Mouse (Mus musculus) ES-Bruce4 (cell line): ENCODE measurements around the gene Klhl7. TPM values are rescaled to one million over a fixed set of nuclear protein-coding genes. Genes with fewer than 3 reads are reported as not detected.

ENCODE experiments used
- H3K27ac ChIP-seq: 2 replicates; pipeline ENCODE4 v1.5.1; 2012; ENCODE audit warnings: low read length, inconsistent platforms; ENCODE audit not compliant: insufficient read depth
- H3K27me3 ChIP-seq: 2 replicates; pipeline ENCODE4 v1.6.1; 2012; ENCODE audit warnings: mild to moderate bottlenecking, low read length, inconsistent platforms; ENCODE audit not compliant: control insufficient read depth, poor library complexity, insufficient read depth, severe bottlenecking
- H3K36me3 ChIP-seq: 2 replicates; pipeline ENCODE4 v1.6.1; 2012; ENCODE audit warnings: inconsistent platforms, mild to moderate bottlenecking, low read length, moderate library complexity; ENCODE audit not compliant: control insufficient read depth, poor library complexity, insufficient read depth, severe bottlenecking
- H3K4me1 ChIP-seq: one replicate; pipeline ENCODE4 v1.8.1; 2011; ENCODE audit warnings: low read length; ENCODE audit not compliant: control insufficient read depth, insufficient read depth
- H3K4me3 ChIP-seq: 2 replicates; pipeline ENCODE4 v1.5.1; 2011; ENCODE audit warnings: low read depth, mild to moderate bottlenecking, low read length
- H3K9ac ChIP-seq: 2 replicates; pipeline ENCODE4 v1.6.1; 2012; ENCODE audit warnings: low read depth, mild to moderate bottlenecking, inconsistent platforms; ENCODE audit not compliant: poor library complexity, severe bottlenecking
- H3K9me3 ChIP-seq: replicated peaks from 2 replicates; pipeline ENCODE4 v1.6.1; 2012; ENCODE audit warnings: mild to moderate bottlenecking, low read length, inconsistent platforms; ENCODE audit not compliant: control insufficient read depth, poor library complexity, insufficient read depth, severe bottlenecking
- CTCF ChIP-seq: IDR thresholded peaks from one replicate; pipeline ENCODE4 v1.8.1; 2011; ENCODE audit warnings: low read depth, low read length
- EP300 ChIP-seq: IDR thresholded peaks from 2 replicates; pipeline ENCODE4 v1.6.1; 2011; ENCODE audit warnings: low read depth, low read length; ENCODE audit not compliant: insufficient read depth
- POLR2A ChIP-seq: IDR thresholded peaks from one replicate; pipeline ENCODE4 v1.8.1; 2011; ENCODE audit warnings: low read length; ENCODE audit not compliant: insufficient read depth
- polyA plus RNA-seq: library from polyadenylated mRNA; stranded (reverse); fragments of >200 nt; gene quantifications from 2 replicates; pipeline ENCODE4 v1.2.4, GENCODE M21; 2011; ENCODE audit warnings: low read depth; ENCODE audit not compliant: missing spikeins, insufficient read depth, insufficient read length

The Klhl7 gene
- polyA plus RNA-seq, 1 experiment, result 31.1 TPM

- Histone ChIP-seq H3K27ac (no peak overlapping the region), H3K4me3 (0 out of 2 replicates have a peak overlapping the region, but pooled peaks have one; percentile 18), H3K4me1 (peaks cover 1% of the 10 kb centered on the region), H3K27me3 (no peaks in the 10 kb centered on the region), H3K36me3 (peaks cover 4% of the 10 kb centered on the region; the same call in 1 of the 2 replicates), H3K9ac (no peak overlapping the region), H3K9me3 (no peaks in the 10 kb centered on the region; the same call in 1 of the 2 replicates)
- TF ChIP-seq EP300, result no peak
- TF ChIP-seq POLR2A, result no peak
- no peak for TF ChIP-seq CTCF
These were observed 83.6 kb downstream of the Klhl7 start for GRCm38 (mm10) chr5:24184011-24184410.

- Histone ChIP-seq H3K9ac (no peak overlapping the region), H3K4me3 (no peak overlapping the region)
- TF ChIP-seq CTCF (no peak), EP300 (no peak)
These were observed 88.1 kb downstream of the Klhl7 start for GRCm38 (mm10) chr5:24188476-24188875.

GRCm38 (mm10) chr5:24191821-24192220 is 91.4 kb downstream of the Klhl7 start:
- H3K4me1 ChIP-seq, result peaks cover 1% of the 10 kb centered on the region
- H3K4me3 ChIP-seq, result no peak overlapping the region
- H3K36me3 ChIP-seq, result no peaks in the 10 kb centered on the region
- no peaks in the 10 kb centered on the region for H3K27me3 ChIP-seq
- no peak overlapping the region for H3K27ac ChIP-seq
- no peak overlapping the region for H3K9ac ChIP-seq
- TF ChIP-seq CTCF (no peak), EP300 (no peak), POLR2A (no peak)
- H3K9me3 ChIP-seq, result peaks cover 2% of the 10 kb centered on the region

More at GRCm38 (mm10) chr5:24188476-24188875, 88.1 kb downstream of the Klhl7 start:
- Histone ChIP-seq H3K27me3 (no peaks in the 10 kb centered on the region), H3K9me3 (no peaks in the 10 kb centered on the region; the same call in 1 of the 2 replicates), H3K4me1 (peaks cover 1% of the 10 kb centered on the region), H3K36me3 (no peaks in the 10 kb centered on the region), H3K27ac (no peak overlapping the region)

GRCm38 (mm10) chr5:24201006-24201405 is 100.6 kb downstream of the Klhl7 start:
- no peak overlapping the region for H3K4me3 ChIP-seq
- H3K27ac ChIP-seq, result no peak overlapping the region
- no peaks in the 10 kb centered on the region for H3K9me3 ChIP-seq
- H3K27me3 ChIP-seq, result no peaks in the 10 kb centered on the region
- TF ChIP-seq EP300, result no peak
- no peak for TF ChIP-seq POLR2A
- no peak for TF ChIP-seq CTCF
- H3K9ac ChIP-seq, result no peak overlapping the region
- H3K36me3 ChIP-seq, result no peaks in the 10 kb centered on the region
- no peaks in the 10 kb centered on the region for H3K4me1 ChIP-seq

- H3K9me3 ChIP-seq, result no peaks in the 10 kb centered on the region
- H3K4me1 ChIP-seq, result no peaks in the 10 kb centered on the region
- TF ChIP-seq EP300, result no peak
- no peak for TF ChIP-seq CTCF
- no peak for TF ChIP-seq POLR2A
- no peak overlapping the region for H3K4me3 ChIP-seq
- H3K9ac ChIP-seq, result no peak overlapping the region
- no peak overlapping the region for H3K27ac ChIP-seq
- no peaks in the 10 kb centered on the region for H3K27me3 ChIP-seq
- no peaks in the 10 kb centered on the region for H3K36me3 ChIP-seq
These were observed 102.1 kb downstream of the Klhl7 start for GRCm38 (mm10) chr5:24202492-24202891.

- no peaks in the 10 kb centered on the region for H3K9me3 ChIP-seq
- TF ChIP-seq POLR2A, result no peak
- TF ChIP-seq EP300, result no peak
- TF ChIP-seq CTCF, result no peak
These were observed 102.9 kb downstream of the Klhl7 start for GRCm38 (mm10) chr5:24203266-24203665.

More at GRCm38 (mm10) chr5:24203266-24203665, 102.9 kb downstream of the Klhl7 start:
- Histone ChIP-seq H3K4me1 (no peaks in the 10 kb centered on the region), H3K4me3 (no peak overlapping the region), H3K27ac (no peak overlapping the region), H3K27me3 (no peaks in the 10 kb centered on the region), H3K36me3 (no peaks in the 10 kb centered on the region), H3K9ac (no peak overlapping the region)
